19 mouse cellular contexts compared by ENCODE assay signal in genomic region chr13:30932972-30933371, GRCm38 (mm10). TPM values are rescaled to one million over a fixed set of nuclear protein-coding genes. Genes with fewer than 3 reads are reported as not detected.
A peak's percentile ranks its signal among the peaks of the same experiment; 100 is the strongest.
DNase-seq lines count a peak whose midpoint lies in the region; ATAC-seq and TF ChIP-seq lines count a peak whose summit lies in the region.
"Had no signal": no experiment of that assay in that cellular context is flagged by ENCODE, and none has a peak within 500 bp of the region (broad histone marks: within the 10 kb centered on the region; RNA-seq: fewer than 3 reads in every experiment).

No protein-coding gene starts in this region.

- in situ Hi-C loops in CH12.LX (cut with MboI; ENCODE audit: low pct_ligation_motif_present, low pct_unique_long_range_greater_than_20kb, low sequenced_read_pairs): no loop called here

- H3K79me2 ChIP-seq in CH12.LX (replicated peaks; ENCODE audit: control insufficient read depth, extremely low read depth, insufficient read depth, poor library complexity, severe bottlenecking): no peaks in the 10 kb centered on the region

- peaks cover 0 to 28% of the 10 kb centered on the region in 2 experiments; a peak in 2 of 4 replicates for H3K4me1 ChIP-seq in CH12.LX (ENCODE audit: control insufficient read depth in 1 of 2, insufficient read depth in 2 of 2)
- H3K4me1 ChIP-seq in intestine, embryonic 16.5 days (ENCODE audit: control insufficient read depth, insufficient read depth, low read length): no peaks in the 10 kb centered on the region; the same call in 1 of the 2 replicates
- H3K4me1 ChIP-seq in forebrain, postnatal 0 days (ENCODE audit: insufficient read depth): no peaks in the 10 kb centered on the region
- H3K4me1 ChIP-seq: midbrain, embryonic 10.5 days had no signal

- no peaks in the 10 kb centered on the region for H3K27me3 ChIP-seq in CH12.LX (replicated peaks)
- no peaks in the 10 kb centered on the region for H3K27me3 ChIP-seq in intestine, embryonic 16.5 days (replicated peaks; ENCODE audit: control insufficient read depth, insufficient read depth, low read length)
- no peaks in the 10 kb centered on the region for H3K27me3 ChIP-seq in forebrain, postnatal 0 days (ENCODE audit: insufficient read depth, low read length)
- H3K27me3 ChIP-seq: heart, embryonic 12.5 days had no signal

- peaks cover 14 to 45% of the 10 kb centered on the region in 2 experiments for H3K36me3 ChIP-seq in CH12.LX (replicated peaks in 1 of 2; ENCODE audit: control insufficient read depth in 1 of 2, insufficient read depth in 1 of 2, low read length in 1 of 2)
- H3K36me3 ChIP-seq in intestine, embryonic 16.5 days (ENCODE audit: control insufficient read depth, insufficient read depth, low read length): no peaks in the 10 kb centered on the region
- peaks cover 7% of the 10 kb centered on the region; the same call in 1 of the 2 replicates for H3K36me3 ChIP-seq in forebrain, postnatal 0 days (ENCODE audit: insufficient read depth)

- H3K27ac ChIP-seq in CH12.LX (ENCODE audit: insufficient read depth, low read depth): peak overlapping the region; percentile 59
- H3K27ac ChIP-seq in intestine, embryonic 16.5 days (ENCODE audit: low read length): no peak overlapping the region
- H3K27ac ChIP-seq in forebrain, postnatal 0 days (ENCODE audit: low read depth, low read length): no peak overlapping the region
- H3K27ac ChIP-seq: limb, embryonic 13.5 days; midbrain, embryonic 10.5 days had no signal

- H3K9me3 ChIP-seq in CH12.LX (replicated peaks; ENCODE audit: low read length): peaks cover 8% of the 10 kb centered on the region
- no peaks in the 10 kb centered on the region for H3K9me3 ChIP-seq in intestine, embryonic 16.5 days (ENCODE audit: control insufficient read depth, low read length)
- no peaks in the 10 kb centered on the region for H3K9me3 ChIP-seq in forebrain, postnatal 0 days (ENCODE audit: low read length)
- H3K9me3 ChIP-seq: heart, embryonic 12.5 days; limb, embryonic 13.5 days; midbrain, embryonic 10.5 days had no signal

- ATAC-seq in intestine, embryonic 16.5 days: no peak
- no peak for ATAC-seq in forebrain, postnatal 0 days
- ATAC-seq: forebrain, embryonic 14.5 days had no signal

- WGBS in intestine, embryonic 16.5 days: 77% methylated on average over 6 of the region's 6 CpGs
- WGBS in forebrain, postnatal 0 days: 81% methylated on average over 6 of the region's 6 CpGs

- TF ChIP-seq RAD21 in CH12.LX (IDR thresholded peaks at IDR 0.05; ENCODE audit: low read depth, low read length): no peak; the same call in none of the 2 replicates

- peak; percentile 98 for TF ChIP-seq EP300 in CH12.LX (IDR thresholded peaks at IDR 0.05; ENCODE audit: low read length)

- dilution Hi-C loops in CH12.LX (cut with MboI; ENCODE audit: extremely low pct_ligation_motif_present, extremely low pct_unique_long_range_greater_than_20kb, low sequenced_read_pairs): no loop called here

- peak overlapping the region in 2 of 3 experiments; percentile 15 to 26 for H3K4me3 ChIP-seq in CH12.LX (replicated peaks in 1 of 3; ENCODE audit: low read depth in 2 of 3, low read length in 2 of 3, poor library complexity in 1 of 3)
- H3K4me3 ChIP-seq in intestine, embryonic 16.5 days (ENCODE audit: low read length): no peak overlapping the region
- H3K4me3 ChIP-seq in forebrain, postnatal 0 days (ENCODE audit: low read depth, low read length): no peak overlapping the region
- H3K4me3 ChIP-seq: heart, embryonic 12.5 days; limb, embryonic 13.5 days; midbrain, embryonic 10.5 days had no signal

- H3K4me2 ChIP-seq in CH12.LX (ENCODE audit: insufficient read depth, low read depth, poor library complexity, severe bottlenecking): peak overlapping the region; percentile 72; the same call in 1 of the 2 replicates
- H3K4me2 ChIP-seq in intestine, embryonic 16.5 days (ENCODE audit: low read depth, low read length): no peak overlapping the region
- no peak overlapping the region for H3K4me2 ChIP-seq in forebrain, postnatal 0 days (ENCODE audit: low read depth)
- H3K4me2 ChIP-seq: heart, embryonic 12.5 days; limb, embryonic 13.5 days; lung, embryonic 14.5 days had no signal

- peak overlapping the region; percentile 13; the same call in 1 of the 2 replicates for H3K9ac ChIP-seq in CH12.LX (ENCODE audit: insufficient read depth, low read depth)
- no peak overlapping the region for H3K9ac ChIP-seq in intestine, embryonic 16.5 days (ENCODE audit: low read depth, low read length)
- no peak overlapping the region for H3K9ac ChIP-seq in forebrain, postnatal 0 days
- H3K9ac ChIP-seq: heart, embryonic 12.5 days; limb, embryonic 13.5 days; lung, embryonic 14.5 days had no signal

- no peak for TF ChIP-seq CTCF in CH12.LX (conservative IDR thresholded peaks at IDR 0.05 in 1 of 2, IDR thresholded peaks at IDR 0.05 in 1 of 2; ENCODE audit: low read depth in 2 of 2, low read length in 2 of 2)
- no peak for TF ChIP-seq CTCF in forebrain, postnatal 0 days (IDR thresholded peaks at IDR 0.05; ENCODE audit: low read depth)

- no peak for TF ChIP-seq POLR2A in CH12.LX (IDR thresholded peaks at IDR 0.05; ENCODE audit: low read depth, low read length)

- peak; percentile 15 for DNase-seq in lung, postnatal 25 days (ENCODE audit: low spot score)
- DNase-seq in lung, postnatal 14 days: no peak
- peak; percentile 82 for DNase-seq in CH12.LX (ENCODE audit: extremely low read depth)
- DNase-seq in induced T-regulatory cell, adult 2 months (ENCODE audit: low read depth): peak; percentile 91
- DNase-seq in forebrain, postnatal 0 days: no peak
- DNase-seq in left cerebral cortex, adult 9 months (ENCODE audit: low spot score in 2 of 2): no peak
- DNase-seq: adrenal gland, postnatal 10 days; cerebellum, adult 2 months; gastrocnemius, postnatal 10 days; heart, postnatal 4 days; lung, embryonic 14.5 days; right cerebral cortex, postnatal 25 days had no signal

TF ChIP-seq in CH12.LX, 34 proteins besides CTCF, POLR2A, EP300 and RAD21 (continues in another document):
- TF ChIP-seq HCFC1 (IDR thresholded peaks at IDR 0.05; ENCODE audit: low read depth, low read length): peak; percentile 46; the same call in 1 of the 2 replicates
- TF ChIP-seq MYC (IDR thresholded peaks at IDR 0.05; ENCODE audit: low read depth, low read length): peak; percentile 86
- TF ChIP-seq MEF2A (IDR thresholded peaks at IDR 0.05; ENCODE audit: borderline replicate concordance, low read depth, low read length): peak; percentile 84
- peak; percentile 93 for TF ChIP-seq RCOR1 (conservative IDR thresholded peaks at IDR 0.05; ENCODE audit: low read depth, low read length)
- TF ChIP-seq UBTF (IDR thresholded peaks at IDR 0.05; ENCODE audit: low read depth, low read length): no peak
- TF ChIP-seq ZMIZ1 (IDR thresholded peaks at IDR 0.05; ENCODE audit: low read depth, low read length): no peak
- TF ChIP-seq JUN (IDR thresholded peaks at IDR 0.05; ENCODE audit: insufficient read depth, low read depth, low read length): peak; percentile 89
- peak; percentile 99 for TF ChIP-seq IRF4 (IDR thresholded peaks at IDR 0.05; ENCODE audit: low read depth, low read length)
- peak; percentile 96 for TF ChIP-seq JUND (conservative IDR thresholded peaks at IDR 0.05; ENCODE audit: low read depth, low read length)
- TF ChIP-seq MAX (IDR thresholded peaks at IDR 0.05; ENCODE audit: low read length): peak; percentile 49; the same call in 1 of the 2 replicates
- TF ChIP-seq NELFE (IDR thresholded peaks at IDR 0.05; ENCODE audit: low read depth, low read length): no peak
- TF ChIP-seq TCF12 (IDR thresholded peaks at IDR 0.05; ENCODE audit: low read depth, low read length): peak; percentile 40; the same call in 1 of the 2 replicates
- TF ChIP-seq MXI1 (IDR thresholded peaks at IDR 0.05; ENCODE audit: low read depth, low read length): peak; percentile 43
- TF ChIP-seq USF2 (conservative IDR thresholded peaks at IDR 0.05; ENCODE audit: low read depth, low read length): no peak
- 0 out of 2 replicates have a peak, but pooled peaks have one; percentile 36 for TF ChIP-seq MAZ (IDR thresholded peaks at IDR 0.05; ENCODE audit: low read depth, low read length)
- peak; percentile 43; the same call in 1 of the 2 replicates for TF ChIP-seq CHD1 (IDR thresholded peaks at IDR 0.05; ENCODE audit: low read depth, low read length)
- no peak for TF ChIP-seq POLR2AphosphoS2 (IDR thresholded peaks at IDR 0.05; ENCODE audit: low read depth, low read length)
- TF ChIP-seq TBP (conservative IDR thresholded peaks at IDR 0.05; ENCODE audit: low read depth, low read length): no peak
- peak; percentile 76 for TF ChIP-seq CHD2 (IDR thresholded peaks at IDR 0.05; ENCODE audit: low read length)
- TF ChIP-seq ETS1 (conservative IDR thresholded peaks at IDR 0.05; ENCODE audit: low read depth, low read length): peak; percentile 85
- no peak for TF ChIP-seq KAT2A (IDR thresholded peaks at IDR 0.05; ENCODE audit: insufficient replicate concordance, low read length)
- TF ChIP-seq BHLHE40 (IDR thresholded peaks at IDR 0.05; ENCODE audit: low read depth, low read length): no peak; the same call in 1 of the 2 replicates

RNA-seq across cellular contexts. Expression of gene Hus1b, which starts 14.6 kb away (rescaled TPM):
- total RNA-seq in CH12.LX (2012; rRNA removed) (7.3 and 8.1 TPM in 2 replicates), CH12.LX (2014; rRNA removed) (17.8 and 18.2 TPM in 2 replicates)
- 9.0 and 9.4 TPM in 2 replicates for polyA plus RNA-seq in CH12.LX (2012; ENCODE audit: insufficient read length, low read depth)
- polyA plus RNA-seq in intestine, embryonic 16.5 days (2015; fragmentation: Nextera tagmentation; extraction: Ambion mirVana): 0.11 TPM in 1 of 2 replicates, not detected in the other
- total RNA-seq in forebrain, postnatal 0 days (2014; rRNA removed): 0.77 and 1.3 TPM in 2 replicates
- 0.13 TPM in 1 of 2 replicates, not detected in the other for polyA plus RNA-seq in forebrain, postnatal 0 days (2015; fragmentation: Nextera tagmentation; extraction: Ambion mirVana)
- polyA plus RNA-seq: heart, embryonic 12.5 days; limb, embryonic 13.5 days had no signal

RNA-seq across cellular contexts. Expression of gene Exoc2, which starts 40.9 kb away (rescaled TPM):
- total RNA-seq in CH12.LX (2012; rRNA removed) (26.5 and 29.7 TPM in 2 replicates), CH12.LX (2014; rRNA removed) (33.0 and 36.0 TPM in 2 replicates)
- polyA plus RNA-seq in CH12.LX (2012; ENCODE audit: insufficient read length, low read depth): 18.6 and 21.1 TPM in 2 replicates
- 21.4 and 22.1 TPM in 2 replicates for polyA plus RNA-seq in intestine, embryonic 16.5 days (2015; fragmentation: Nextera tagmentation; extraction: Ambion mirVana)
- total RNA-seq in forebrain, postnatal 0 days (2014; rRNA removed): 69.5 and 76.2 TPM in 2 replicates
- polyA plus RNA-seq in forebrain, postnatal 0 days (2015; fragmentation: Nextera tagmentation; extraction: Ambion mirVana): 37.6 and 44.0 TPM in 2 replicates

RNA-seq across cellular contexts. Expression of gene Gm5447, which starts 41.0 kb away (rescaled TPM):
- total RNA-seq in CH12.LX (2012; rRNA removed): not detected in 2 replicates
- not detected in 2 replicates for total RNA-seq in CH12.LX (2014; rRNA removed)
- 0.14 TPM in 1 of 2 replicates, not detected in the other for polyA plus RNA-seq in CH12.LX (2012; ENCODE audit: insufficient read length, low read depth)
- 0.20 TPM in 1 of 2 replicates, not detected in the other for polyA plus RNA-seq in intestine, embryonic 16.5 days (2015; fragmentation: Nextera tagmentation; extraction: Ambion mirVana)
- not detected in 2 replicates for total RNA-seq in forebrain, postnatal 0 days (2014; rRNA removed)
- polyA plus RNA-seq in forebrain, postnatal 0 days (2015; fragmentation: Nextera tagmentation; extraction: Ambion mirVana): 0.08 TPM in 1 of 2 replicates, not detected in the other
- total RNA-seq: gastrocnemius, postnatal 10 days; heart, postnatal 4 days; layer of hippocampus, adult 18-20 months; left cerebral cortex, adult 8-10 months had no signal
- polyA plus RNA-seq: cerebellum, adult 2 months; forebrain, embryonic 14.5 days; heart, embryonic 12.5 days; limb, embryonic 13.5 days; lung, embryonic 14.5 days had no signal

Comparison
In these comparisons a context has a peak if more than half of its experiments do, and no peak if none do; other contexts are left out.
1. DNase-seq: peak in lung, postnatal 25 days (single experiment), CH12.LX (single experiment) and induced T-regulatory cell, adult 2 months (single experiment); none in lung, postnatal 14 days (single experiment), forebrain, postnatal 0 days (single experiment) and left cerebral cortex, adult 9 months (0 of 2).
2. H3K4me3 ChIP-seq: peak in CH12.LX (2 of 3); none in intestine, embryonic 16.5 days (single experiment) and forebrain, postnatal 0 days (single experiment).